In genomic region chr8:46953472-46953871, GRCm38 (mm10) we compare ENCODE assay signal across 8 mouse cellular contexts. TPM values are rescaled to one million over a fixed set of nuclear protein-coding genes. Genes with fewer than 3 reads are reported as not detected.
DNase-seq lines count a peak whose midpoint lies in the region.

No protein-coding gene starts in this region.

- intact Hi-C loops in gastrocnemius, postnatal 14 days (cut with DNase I; ENCODE audit: low total_unique reads) = no loop called here

- DNase-seq in CD4-positive, CD25-positive, alpha-beta regulatory T cell, adult 2 months (ENCODE audit: low read depth, low spot score) = peak; percentile 87
- DNase-seq in ZHBTc4 (ENCODE audit: low read depth, low spot score) = peak; percentile 76
- DNase-seq in cerebellum, postnatal 36 days = peak; percentile 64 to 75
- DNase-seq in gastrocnemius, postnatal 14 days = peak; percentile 63
- peak; percentile 85 for DNase-seq in layer of hippocampus, adult 11-12 months (ENCODE audit: low spot score)
- DNase-seq in lung, postnatal 25 days (ENCODE audit: low spot score) = peak; percentile 52
- DNase-seq in retina, embryonic 14.5 days (ENCODE audit: low spot score) = peak; percentile 95
- DNase-seq in urinary bladder, adult 2 months (ENCODE audit: low spot score) = peak; percentile 42

RNA-seq across cellular contexts. Expression of gene Enpp6, which starts 33.2 kb away (rescaled TPM):
- under 1 TPM; 0.55 to 0.69 TPM for total RNA-seq in gastrocnemius, postnatal 14 days (2021)
- 0.38 and 0.48 TPM in 2 replicates for polyA plus RNA-seq in urinary bladder, adult 2 months (2012; rRNA removed)

Comparison
In these comparisons a context has a peak if more than half of its experiments do, and no peak if none do; other contexts are left out.
1. Peak in every context shown above with its lines: DNase-seq.
2. DNase-seq: peak in every context shown above with its lines; median percentile 95 in retina, embryonic 14.5 days; 87 in CD4-positive, CD25-positive, alpha-beta regulatory T cell, adult 2 months; 85 in layer of hippocampus, adult 11-12 months; 76 in ZHBTc4; 70 in cerebellum, postnatal 36 days; 63 in gastrocnemius, postnatal 14 days; 52 in lung, postnatal 25 days; 42 in urinary bladder, adult 2 months.